Mouse (Mus musculus): ENCODE measurements around the gene Pawr. TPM values are rescaled to one million over a fixed set of nuclear protein-coding genes. Genes with fewer than 3 reads are reported as not detected.

The Pawr gene
- polyA plus RNA-seq, 1 experiment, result 3.9 TPM

- Histone ChIP-seq H3K27ac (ENCODE audit: control insufficient read depth, insufficient read depth, low read length) (no peak overlapping the region), H3K4me1 (replicated peaks; ENCODE audit: control insufficient read depth, insufficient read depth, low read length) (no peaks in the 10 kb centered on the region), H3K4me3 (ENCODE audit: control insufficient read depth, insufficient read depth, low read length) (no peak overlapping the region), H3K36me3 (ENCODE audit: control insufficient read depth, insufficient read depth, low read length) (no peaks in the 10 kb centered on the region), H3K27me3 (ENCODE audit: control insufficient read depth, insufficient read depth, low read length) (no peaks in the 10 kb centered on the region)
- TF ChIP-seq CTCF (IDR thresholded peaks at IDR 0.05; ENCODE audit: borderline replicate concordance, control insufficient read depth, extremely low read depth, insufficient read depth, low read length, poor library complexity), result no peak
- no peak for TF ChIP-seq POLR2A (IDR thresholded peaks at IDR 0.05; ENCODE audit: control insufficient read depth, extremely low read depth, insufficient read depth, low read length, poor library complexity)
- no peak for DNase-seq
- 88% methylated on average over 5 of the region's 5 CpGs for WGBS
Measured at GRCm38 (mm10) chr10:108310195-108310594, 21.7 kb upstream of the Pawr start.

GRCm38 (mm10) chr10:108311396-108311795, 20.5 kb upstream of the Pawr start:
- Histone ChIP-seq H3K4me3 (ENCODE audit: control insufficient read depth, insufficient read depth, low read length) (no peak overlapping the region), H3K27ac (ENCODE audit: control insufficient read depth, insufficient read depth, low read length) (no peak overlapping the region), H3K36me3 (ENCODE audit: control insufficient read depth, insufficient read depth, low read length) (no peaks in the 10 kb centered on the region), H3K4me1 (replicated peaks; ENCODE audit: control insufficient read depth, insufficient read depth, low read length) (no peaks in the 10 kb centered on the region), H3K27me3 (ENCODE audit: control insufficient read depth, insufficient read depth, low read length) (no peaks in the 10 kb centered on the region)
- no peak for DNase-seq
- TF ChIP-seq CTCF (IDR thresholded peaks at IDR 0.05; ENCODE audit: borderline replicate concordance, control insufficient read depth, extremely low read depth, insufficient read depth, low read length, poor library complexity) (no peak), POLR2A (IDR thresholded peaks at IDR 0.05; ENCODE audit: control insufficient read depth, extremely low read depth, insufficient read depth, low read length, poor library complexity) (no peak)
- WGBS, result 97% methylated on average over 3 of the region's 3 CpGs

DNA sequence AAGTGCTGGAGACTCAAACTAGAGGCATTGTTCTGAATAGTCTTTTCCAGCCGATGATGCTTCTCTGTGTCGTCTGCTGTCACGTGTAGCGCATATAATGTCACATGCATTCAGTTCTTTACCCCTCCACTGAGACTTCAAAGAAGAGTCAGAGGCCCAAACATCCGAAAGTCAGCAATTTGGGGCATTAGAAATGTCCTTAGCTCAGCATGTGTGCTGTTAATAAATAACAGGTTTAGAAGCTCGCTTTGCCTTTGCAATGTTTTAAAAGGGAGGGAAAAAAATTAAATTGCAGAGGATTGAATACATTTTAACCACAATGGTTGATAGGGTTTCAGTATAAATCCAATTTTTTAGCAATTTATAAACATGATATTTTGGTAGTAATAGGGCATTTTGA, 18.1 kb upstream of the Pawr start:
- no peak for TF ChIP-seq POLR2A (IDR thresholded peaks at IDR 0.05; ENCODE audit: control insufficient read depth, extremely low read depth, insufficient read depth, low read length, poor library complexity)
- TF ChIP-seq CTCF (IDR thresholded peaks at IDR 0.05; ENCODE audit: borderline replicate concordance, control insufficient read depth, extremely low read depth, insufficient read depth, low read length, poor library complexity), result no peak
- WGBS, result 92% methylated on average over 6 of the region's 6 CpGs
- Histone ChIP-seq H3K4me3 (ENCODE audit: control insufficient read depth, insufficient read depth, low read length) (no peak overlapping the region), H3K36me3 (ENCODE audit: control insufficient read depth, insufficient read depth, low read length) (no peaks in the 10 kb centered on the region), H3K27me3 (ENCODE audit: control insufficient read depth, insufficient read depth, low read length) (no peaks in the 10 kb centered on the region), H3K4me1 (replicated peaks; ENCODE audit: control insufficient read depth, insufficient read depth, low read length) (no peaks in the 10 kb centered on the region), H3K27ac (ENCODE audit: control insufficient read depth, insufficient read depth, low read length) (no peak overlapping the region)
- no peak for DNase-seq

DNA sequence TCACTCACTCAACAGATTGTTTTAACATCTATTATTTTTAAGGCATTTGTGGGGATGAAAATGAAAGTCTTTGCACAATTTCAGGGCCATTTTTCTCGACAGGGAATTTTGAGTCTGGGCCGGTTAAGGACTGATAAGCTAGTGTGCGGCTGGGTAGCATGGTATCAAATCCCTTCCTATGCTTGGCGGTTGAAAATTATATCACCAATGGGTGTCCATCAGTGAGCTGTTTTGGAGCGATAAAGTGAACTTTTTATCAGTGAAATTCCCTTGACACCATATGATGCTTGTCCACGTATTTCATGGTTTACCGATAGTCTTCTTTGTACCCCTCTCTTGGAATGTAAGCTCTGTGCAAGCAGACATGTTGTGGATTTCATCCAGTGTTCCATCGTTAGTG, 17.5 kb upstream of the Pawr start:
- Histone ChIP-seq H3K27me3 (ENCODE audit: control insufficient read depth, insufficient read depth, low read length) (no peaks in the 10 kb centered on the region), H3K27ac (ENCODE audit: control insufficient read depth, insufficient read depth, low read length) (no peak overlapping the region), H3K36me3 (ENCODE audit: control insufficient read depth, insufficient read depth, low read length) (no peaks in the 10 kb centered on the region), H3K4me3 (ENCODE audit: control insufficient read depth, insufficient read depth, low read length) (no peak overlapping the region), H3K4me1 (replicated peaks; ENCODE audit: control insufficient read depth, insufficient read depth, low read length) (no peaks in the 10 kb centered on the region)
- TF ChIP-seq POLR2A (IDR thresholded peaks at IDR 0.05; ENCODE audit: control insufficient read depth, extremely low read depth, insufficient read depth, low read length, poor library complexity), result no peak
- TF ChIP-seq CTCF (IDR thresholded peaks at IDR 0.05; ENCODE audit: borderline replicate concordance, control insufficient read depth, extremely low read depth, insufficient read depth, low read length, poor library complexity), result no peak
- 94% methylated on average over 8 of the region's 8 CpGs for WGBS
- DNase-seq, result no peak

DNA sequence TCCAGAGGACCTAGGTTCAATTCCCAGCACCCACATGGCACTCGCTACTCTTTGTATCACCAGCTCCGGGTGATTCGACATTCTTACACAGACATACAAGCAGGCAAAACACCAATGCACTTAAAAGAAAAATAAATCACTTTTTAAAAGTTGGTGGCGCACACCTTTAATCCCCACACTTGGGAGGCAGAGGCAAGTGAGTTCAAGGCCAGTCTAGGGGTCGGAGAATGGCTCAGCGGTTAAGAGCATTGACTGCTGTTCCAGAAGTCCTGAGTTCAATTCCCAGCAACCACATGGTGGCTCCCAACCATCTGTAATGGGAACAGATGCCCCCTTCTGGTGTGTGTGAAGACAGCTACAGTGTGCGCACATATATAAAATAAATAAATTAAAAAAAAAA, 16.7 kb upstream of the Pawr start:
- no peak for DNase-seq
- H3K4me1 ChIP-seq (replicated peaks; ENCODE audit: control insufficient read depth, insufficient read depth, low read length), result no peaks in the 10 kb centered on the region
- no peaks in the 10 kb centered on the region for H3K36me3 ChIP-seq (ENCODE audit: control insufficient read depth, insufficient read depth, low read length)
- no peak overlapping the region for H3K27ac ChIP-seq (ENCODE audit: control insufficient read depth, insufficient read depth, low read length)
- no peak for TF ChIP-seq CTCF (IDR thresholded peaks at IDR 0.05; ENCODE audit: borderline replicate concordance, control insufficient read depth, extremely low read depth, insufficient read depth, low read length, poor library complexity)
- no peaks in the 10 kb centered on the region for H3K27me3 ChIP-seq (ENCODE audit: control insufficient read depth, insufficient read depth, low read length)
- WGBS, result 96% methylated on average over 7 of the region's 7 CpGs
- H3K4me3 ChIP-seq (ENCODE audit: control insufficient read depth, insufficient read depth, low read length), result no peak overlapping the region

- TF ChIP-seq POLR2A (IDR thresholded peaks at IDR 0.05; ENCODE audit: control insufficient read depth, extremely low read depth, insufficient read depth, low read length, poor library complexity), result no peak
- no peak for TF ChIP-seq CTCF (IDR thresholded peaks at IDR 0.05; ENCODE audit: borderline replicate concordance, control insufficient read depth, extremely low read depth, insufficient read depth, low read length, poor library complexity)
- no peak for DNase-seq
- no peak overlapping the region for H3K4me3 ChIP-seq (ENCODE audit: control insufficient read depth, insufficient read depth, low read length)
- 89% methylated on average over 7 of the region's 7 CpGs for WGBS
- no peaks in the 10 kb centered on the region for H3K36me3 ChIP-seq (ENCODE audit: control insufficient read depth, insufficient read depth, low read length)
- H3K4me1 ChIP-seq (replicated peaks; ENCODE audit: control insufficient read depth, insufficient read depth, low read length), result peaks cover 13% of the 10 kb centered on the region
- H3K27ac ChIP-seq (ENCODE audit: control insufficient read depth, insufficient read depth, low read length), result no peak overlapping the region
- peaks cover 7% of the 10 kb centered on the region; the same call in 1 of the 2 replicates for H3K27me3 ChIP-seq (ENCODE audit: control insufficient read depth, insufficient read depth, low read length)
Measured at GRCm38 (mm10) chr10:108328356-108328755, 3.6 kb upstream of the Pawr start.

DNA sequence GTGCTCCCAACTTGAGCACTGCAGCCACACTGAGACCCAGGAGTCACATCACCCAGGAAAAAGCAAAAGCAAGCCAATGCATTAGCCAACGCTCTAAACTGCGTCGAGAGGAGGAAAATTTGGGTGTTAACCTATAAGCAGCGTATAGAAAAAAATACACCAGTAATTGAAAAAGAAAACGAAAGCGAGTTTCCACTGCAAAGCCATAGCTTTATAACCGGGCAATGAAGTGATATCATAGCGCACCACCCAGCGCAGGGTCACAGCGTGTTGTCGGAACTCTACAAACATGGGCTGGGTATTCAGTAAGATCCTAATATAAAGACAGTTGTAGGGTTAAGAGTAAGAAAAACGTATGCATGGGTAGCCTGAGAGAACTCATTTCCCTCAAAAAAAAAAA, 2.9 kb upstream of the Pawr start:
- Histone ChIP-seq H3K27ac (ENCODE audit: control insufficient read depth, insufficient read depth, low read length) (no peak overlapping the region; the same call in 1 of the 2 replicates), H3K4me3 (ENCODE audit: control insufficient read depth, insufficient read depth, low read length) (no peak overlapping the region), H3K36me3 (ENCODE audit: control insufficient read depth, insufficient read depth, low read length) (no peaks in the 10 kb centered on the region), H3K27me3 (ENCODE audit: control insufficient read depth, insufficient read depth, low read length) (peaks cover 10% of the 10 kb centered on the region; the same call in 1 of the 2 replicates), H3K4me1 (replicated peaks; ENCODE audit: control insufficient read depth, insufficient read depth, low read length) (peaks cover 13% of the 10 kb centered on the region)
- DNase-seq, result no peak
- no peak for TF ChIP-seq POLR2A (IDR thresholded peaks at IDR 0.05; ENCODE audit: control insufficient read depth, extremely low read depth, insufficient read depth, low read length, poor library complexity)
- TF ChIP-seq CTCF (IDR thresholded peaks at IDR 0.05; ENCODE audit: borderline replicate concordance, control insufficient read depth, extremely low read depth, insufficient read depth, low read length, poor library complexity), result no peak
- WGBS, result 91% methylated on average over 12 of the region's 12 CpGs

All from thymus, adult 2 months (tissue).